9 mouse cellular contexts compared by ENCODE assay signal in the genomic region with DNA sequence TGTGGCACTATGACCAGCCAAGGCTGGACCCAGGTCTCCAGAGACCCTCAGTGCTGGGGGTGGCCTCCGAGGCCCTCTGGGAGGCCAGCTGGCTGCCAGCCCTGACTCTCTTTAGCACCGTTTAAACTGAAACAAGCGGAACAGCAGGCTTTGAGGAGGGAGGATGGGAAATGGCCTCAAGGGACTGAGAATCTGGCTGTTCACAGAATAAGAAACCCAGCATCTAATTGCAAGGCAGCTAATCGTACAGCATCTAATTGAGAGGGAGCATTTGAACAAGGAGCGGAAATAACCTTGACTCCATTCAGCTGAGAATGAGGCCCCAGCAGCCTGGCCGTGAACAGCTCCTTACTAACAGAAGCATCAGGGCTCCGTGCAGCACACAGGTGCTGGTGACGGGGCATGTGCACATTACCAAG.
A peak's percentile ranks its signal among the peaks of the same experiment; 100 is the strongest.
DNase-seq lines count a peak whose midpoint lies in the region.
"Had no signal": no experiment of that assay in that cellular context is flagged by ENCODE, and none has a peak within 500 bp of the region (broad histone marks: within the 10 kb centered on the region; RNA-seq: fewer than 3 reads in every experiment).

No protein-coding gene starts in this region.

- H3K9me3 ChIP-seq in limb, embryonic 10.5 days (replicated peaks), result no peaks in the 10 kb centered on the region
- H3K9me3 ChIP-seq: lung, embryonic 15.5 days had no signal

- H3K27me3 ChIP-seq in limb, embryonic 10.5 days (ENCODE audit: low read depth, poor library complexity, severe bottlenecking), result no peaks in the 10 kb centered on the region
- H3K27me3 ChIP-seq: lung, embryonic 15.5 days had no signal

- H3K4me1 ChIP-seq in limb, embryonic 10.5 days, result peaks cover 16% of the 10 kb centered on the region
- H3K4me1 ChIP-seq: lung, embryonic 15.5 days had no signal

- peak overlapping the region; percentile 57 for H3K27ac ChIP-seq in limb, embryonic 10.5 days
- H3K27ac ChIP-seq: lung, embryonic 15.5 days had no signal

- H3K4me3 ChIP-seq in limb, embryonic 10.5 days, result no peak overlapping the region
- H3K4me3 ChIP-seq: lung, embryonic 15.5 days had no signal

- H3K36me3 ChIP-seq in limb, embryonic 10.5 days, result no peaks in the 10 kb centered on the region
- H3K36me3 ChIP-seq: lung, embryonic 15.5 days had no signal

- DNase-seq in adrenal gland, postnatal 14 days, result peak; percentile 36
- DNase-seq in adrenal gland, adult (ENCODE audit: inconsistent age in 2 of 2, low spot score in 1 of 2), result no peak
- peak; percentile 38 to 46 for DNase-seq in right cerebral cortex, postnatal 10 days (ENCODE audit: low spot score in 2 of 2)
- DNase-seq in right cerebral cortex, adult 18-20 months, result no peak
- DNase-seq in limb, embryonic 10.5 days (ENCODE audit: low spot score), result no peak
- peak; percentile 71 for DNase-seq in retina, postnatal 1 day
- DNase-seq in spleen, postnatal 14 days (ENCODE audit: low spot score in 2 of 2), result no peak
- DNase-seq in frontal cortex, postnatal 25 days (ENCODE audit: low spot score in 2 of 2), result no peak

- WGBS in limb, embryonic 10.5 days, result 45% methylated on average over 8 of the region's 8 CpGs

Comparison
In these comparisons a context has a peak if more than half of its experiments do, and no peak if none do; other contexts are left out.
1. DNase-seq: peak in adrenal gland, postnatal 14 days (single experiment), right cerebral cortex, postnatal 10 days (2 of 2) and retina, postnatal 1 day (single experiment); none in adrenal gland, adult (0 of 2), right cerebral cortex, adult 18-20 months (single experiment), limb, embryonic 10.5 days (single experiment), spleen, postnatal 14 days (0 of 2) and frontal cortex, postnatal 25 days (0 of 2).